Mouse (Mus musculus) ES-E14 (cell line): ENCODE measurements around the gene Trpm4. TPM values are rescaled to one million over a fixed set of nuclear protein-coding genes. Genes with fewer than 3 reads are reported as not detected.
"Not testable (repeated sequence)": the region's sequence is repeated elsewhere in the genome, so short reads cannot be mapped to it uniquely, and the experiment has no call there.

Experiments used
- DNase-seq: peaks from one replicate; pipeline ENCODE4 v3.0.0-alpha.2; 2013; ENCODE audit warnings: low read depth, low spot score
- H3K27ac ChIP-seq: 2 replicates; pipeline ENCODE4 v1.5.1; 2012; ENCODE audit warnings: low read depth, mild to moderate bottlenecking, low read length, moderate library complexity, mixed read lengths; ENCODE audit not compliant: poor library complexity, insufficient read depth, severe bottlenecking
- H3K36me3 ChIP-seq: 2 replicates; pipeline ENCODE4 v1.6.1; 2012; ENCODE audit warnings: mild to moderate bottlenecking, low read length, moderate library complexity, mixed read lengths; ENCODE audit not compliant: control insufficient read depth, poor library complexity, insufficient read depth, severe bottlenecking
- H3K4me1 ChIP-seq, 2 experiments: fragments of 150-350 bp in 1 of 2; sonication (generic) in 1 of 2; 2 replicates each; pipeline ENCODE4 v1.6.1; 2012; ENCODE audit warnings: low read length in 2 of 2, mild to moderate bottlenecking in 1 of 2, mixed read lengths in 1 of 2; ENCODE audit not compliant: control insufficient read depth in 2 of 2, insufficient read depth in 2 of 2, poor library complexity in 1 of 2
- H3K4me3 ChIP-seq, 2 experiments: fragments of 150-350 bp in 1 of 2; sonication (generic) in 1 of 2; 2 replicates each; pipeline ENCODE4 v1.5.1; 2012; ENCODE audit warnings: low read length in 2 of 2, low read depth in 1 of 2, mild to moderate bottlenecking in 1 of 2, mixed read lengths in 1 of 2; ENCODE audit not compliant: insufficient read depth in 1 of 2, poor library complexity in 1 of 2, severe bottlenecking in 1 of 2
- H3K9ac ChIP-seq: 2 replicates; pipeline ENCODE4 v1.6.1; 2012; ENCODE audit warnings: low read depth, mild to moderate bottlenecking, low read length, mixed read lengths; ENCODE audit not compliant: poor library complexity, insufficient read depth, severe bottlenecking
- H3K9me3 ChIP-seq: fragments of 150-350 bp; sonication (generic); 2 replicates; pipeline ENCODE4 v1.6.1; 2012; ENCODE audit warnings: low read depth, mild to moderate bottlenecking, low read length; ENCODE audit not compliant: control insufficient read depth, insufficient read depth
- CHD2 ChIP-seq: IDR thresholded peaks from 2 replicates; pipeline ENCODE4 v1.6.1; 2014; ENCODE audit warnings: mild to moderate bottlenecking, low read depth, low read length, inconsistent platforms
- HCFC1 ChIP-seq: IDR thresholded peaks from 2 replicates; pipeline ENCODE4 v1.6.1; 2012; ENCODE audit warnings: low read length, inconsistent platforms, borderline replicate concordance; ENCODE audit not compliant: insufficient read depth
- MAFK ChIP-seq: IDR thresholded peaks from 2 replicates; pipeline ENCODE4 v1.6.1; 2014; ENCODE audit warnings: mild to moderate bottlenecking, low read depth, low read length, inconsistent platforms; ENCODE audit not compliant: insufficient read depth
- ZC3H11A ChIP-seq: IDR thresholded peaks from 2 replicates; pipeline ENCODE4 v1.6.1; 2012; ENCODE audit warnings: low read depth, mild to moderate bottlenecking, inconsistent platforms, low read length, borderline replicate concordance
- ZNF384 ChIP-seq: IDR thresholded peaks from 2 replicates; pipeline ENCODE4 v1.6.1; 2012; ENCODE audit warnings: low read depth, low read length, inconsistent platforms
- in situ Hi-C, 2 experiments: fragments of 600-800 bp; cut with MboI; formaldehyde crosslinking; loops; one replicate each; pipeline ENCODE4 v1.15.1; 2025; ENCODE audit warnings: low sequenced_read_pairs in 2 of 2, inconsistent platforms in 1 of 2; ENCODE audit not compliant: unreplicated experiment in 2 of 2
- total RNA-seq: library from RNA; depleted of rRNA; stranded (reverse); fragments of 300-350 nt; gene quantifications from 2 replicates; pipeline ENCODE4 v1.2.3, GENCODE M21; 2012

Gene Trpm4
- total RNA-seq, 1 experiment, result 26.5 TPM

DNA sequence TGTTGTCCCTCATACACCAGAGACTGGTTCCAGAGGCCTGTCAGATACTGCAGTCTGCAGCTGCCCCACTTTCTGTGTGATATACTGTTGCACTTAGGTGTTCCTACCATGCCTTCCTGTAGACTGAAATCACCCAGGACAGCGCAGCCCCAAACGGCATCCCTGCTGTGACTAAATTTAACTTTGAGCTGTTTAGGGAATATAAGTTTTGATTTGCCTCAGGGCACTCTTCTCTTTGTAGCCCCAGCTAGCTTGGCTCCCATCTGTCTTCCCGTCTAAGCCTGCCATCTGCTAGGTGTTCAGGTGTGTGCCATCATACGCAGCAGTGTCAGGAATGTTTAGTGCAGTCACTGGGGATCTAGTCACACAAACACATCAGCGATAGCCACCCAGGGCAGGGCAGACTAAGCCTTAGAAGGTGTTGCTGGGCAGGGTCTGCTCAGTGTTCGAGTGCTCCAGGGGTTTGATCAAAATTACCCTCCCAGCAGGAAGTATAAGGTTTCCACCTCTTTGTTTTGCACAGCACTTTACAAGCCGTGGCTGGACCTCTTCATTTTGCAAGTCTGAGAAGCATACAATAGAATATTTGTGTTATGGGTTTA lies 70.5 kb downstream of the Trpm4 start:
- no peak overlapping the region for H3K9ac ChIP-seq
- H3K36me3 ChIP-seq, result no peaks in the 10 kb centered on the region
- peaks cover 3 to 6% of the 10 kb centered on the region in 2 experiments; a peak in 2 of 4 replicates for H3K4me1 ChIP-seq
- no peak for DNase-seq
- H3K9me3 ChIP-seq, result no peaks in the 10 kb centered on the region
- H3K4me3 ChIP-seq, result no peak overlapping the region
- in situ Hi-C loops, result no loop called here
- H3K27ac ChIP-seq, result no peak overlapping the region
- TF ChIP-seq ZC3H11A, result no peak
- no peak for TF ChIP-seq MAFK
- TF ChIP-seq ZNF384, result no peak
- TF ChIP-seq CHD2, result no peak
- TF ChIP-seq HCFC1, result no peak

DNA sequence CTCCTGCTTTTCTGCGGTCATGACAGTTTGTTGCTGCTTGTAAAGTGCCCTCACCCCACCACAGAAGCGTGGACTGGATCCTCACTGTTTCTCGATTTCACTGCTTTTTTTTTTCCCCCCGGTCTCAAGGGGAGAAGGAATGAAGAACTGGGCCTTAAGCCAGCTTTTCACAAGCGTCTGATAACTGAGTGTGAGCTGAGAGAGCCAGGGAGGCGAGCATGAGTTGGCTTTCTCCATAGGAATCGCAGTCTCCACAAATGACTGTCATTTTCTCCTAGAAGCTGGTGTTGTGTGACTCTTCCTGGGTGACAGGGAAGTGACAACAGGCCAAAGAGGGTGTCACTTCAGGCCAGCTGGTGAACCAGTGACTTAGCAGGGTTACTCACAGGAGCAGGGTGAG lies 71.3 kb downstream of the Trpm4 start:
- Histone ChIP-seq H3K4me1 (peaks cover 3 to 4% of the 10 kb centered on the region in 2 experiments; a peak in 2 of 4 replicates), H3K9me3 (no peaks in the 10 kb centered on the region), H3K9ac (no peak overlapping the region), H3K4me3 (no peak overlapping the region), H3K27ac (no peak overlapping the region), H3K36me3 (no peaks in the 10 kb centered on the region)
- no peak for DNase-seq
- no peak for TF ChIP-seq CHD2
- no peak for TF ChIP-seq MAFK
- no peak for TF ChIP-seq ZNF384
- no peak for TF ChIP-seq ZC3H11A
- no peak for TF ChIP-seq HCFC1
- in situ Hi-C loops, result no loop called here

GRCm38 (mm10) chr7:45259281-45259680 lies 74.3 kb downstream of the Trpm4 start:
- H3K27ac ChIP-seq, result no peak overlapping the region
- no peaks in the 10 kb centered on the region for H3K36me3 ChIP-seq
- H3K4me3 ChIP-seq, result no peak overlapping the region
- no peak for DNase-seq
- H3K4me1 ChIP-seq, result no peaks in the 10 kb centered on the region
- H3K9me3 ChIP-seq, result no peaks in the 10 kb centered on the region
- in situ Hi-C loops, result no loop called here
- TF ChIP-seq CHD2 (no peak), HCFC1 (no peak), ZC3H11A (no peak), MAFK (no peak), ZNF384 (no peak)
- no peak overlapping the region for H3K9ac ChIP-seq

- H3K9me3 ChIP-seq, result no peaks in the 10 kb centered on the region
- TF ChIP-seq ZNF384, result no peak
- TF ChIP-seq CHD2, result no peak
- TF ChIP-seq HCFC1, result no peak
- no peak for TF ChIP-seq MAFK
- TF ChIP-seq ZC3H11A, result no peak
- no peak overlapping the region for H3K9ac ChIP-seq
- H3K4me1 ChIP-seq, result no peaks in the 10 kb centered on the region
- H3K36me3 ChIP-seq, result no peaks in the 10 kb centered on the region
- DNase-seq, result no peak
- H3K27ac ChIP-seq, result no peak overlapping the region
- peak overlapping the region in 1 of 2 experiments; percentile 11; a peak in 1 of 4 replicates for H3K4me3 ChIP-seq
- in situ Hi-C loops, result no loop called here
These were observed 76.3 kb downstream of the Trpm4 start for GRCm38 (mm10) chr7:45257063-45257840.

GRCm38 (mm10) chr7:45255822-45256221 lies 77.8 kb downstream of the Trpm4 start:
- H3K4me1 ChIP-seq, H3K36me3 ChIP-seq, DNase-seq, H3K27ac ChIP-seq, H3K9me3 ChIP-seq, in situ Hi-C loops, H3K4me3 ChIP-seq, H3K9ac ChIP-seq: not testable (repeated sequence)
